Mouse (Mus musculus): ENCODE measurements around the gene Car8.

GRCm38 (mm10) chr4:8205089-8205649 is 33.7 kb downstream of the Car8 start:
- TF ChIP-seq POLR2A (IDR thresholded peaks at IDR 0.05; ENCODE audit: low read depth, low read length) (no peak), CTCF (conservative IDR thresholded peaks at IDR 0.05; ENCODE audit: insufficient read depth, insufficient read length, low read depth, low read length) (no peak)
